Comparison of ENCODE assay signal across 8 mouse cellular contexts in the genomic region with DNA sequence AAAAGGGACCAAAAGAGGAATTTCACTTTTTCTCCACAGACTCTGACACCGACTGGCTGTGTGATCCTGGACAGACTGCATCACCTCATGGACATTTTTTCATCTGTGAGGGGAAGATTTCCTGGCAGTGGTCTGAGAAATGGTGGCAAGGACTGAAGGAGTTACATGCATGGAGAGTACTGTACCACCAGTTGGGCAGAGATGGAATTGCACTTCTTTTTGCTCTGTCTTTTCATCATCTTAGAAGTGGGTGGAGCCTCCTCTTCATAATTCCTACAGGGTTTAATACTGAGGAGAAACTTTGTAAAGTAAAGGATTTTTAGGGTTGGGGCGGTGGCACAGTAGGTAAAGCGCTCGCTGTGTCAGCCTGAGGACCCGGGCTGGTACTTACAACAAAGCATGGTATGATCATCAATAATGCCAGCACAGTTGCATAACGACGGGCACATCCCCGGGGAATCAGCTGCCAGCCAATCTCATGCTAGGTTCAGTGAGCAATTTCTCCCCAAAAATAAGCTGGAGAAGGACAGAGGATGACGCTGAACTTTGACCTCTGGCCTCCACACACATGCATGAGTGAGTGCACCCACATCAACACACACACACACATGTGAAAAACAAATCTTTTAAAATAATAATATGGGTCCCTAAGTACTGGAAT. TPM values are rescaled to one million over a fixed set of nuclear protein-coding genes. Genes with fewer than 3 reads are reported as not detected.
DNase-seq lines count a peak whose midpoint lies in the region; ATAC-seq and TF ChIP-seq lines count a peak whose summit lies in the region.
"Had no signal": no experiment of that assay in that cellular context is flagged by ENCODE, and none has a peak within 500 bp of the region (broad histone marks: within the 10 kb centered on the region; RNA-seq: fewer than 3 reads in every experiment).

No protein-coding gene starts in this region.

- no peak for ATAC-seq in kidney, embryonic 15.5 days (replicated peaks; ENCODE audit: low FRiP score)
- no peak for ATAC-seq in kidney, postnatal 0 days (replicated peaks; ENCODE audit: low FRiP score, low read depth)

- TF ChIP-seq RAD21 in MEL (IDR thresholded peaks at IDR 0.05; ENCODE audit: low read depth, low read length): no peak

- 0 out of 2 replicates have a peak, but pooled peaks cover 10% of the 10 kb centered on the region for H3K4me1 ChIP-seq in kidney, embryonic 15.5 days
- H3K4me1 ChIP-seq in MEL (ENCODE audit: control insufficient read depth in 1 of 2, insufficient read depth in 2 of 2, low read length in 2 of 2): peaks cover 0 to 8% of the 10 kb centered on the region in 2 experiments; a peak in 3 of 4 replicates
- H3K4me1 ChIP-seq in kidney, postnatal 0 days (replicated peaks; ENCODE audit: insufficient read depth, low read length): no peaks in the 10 kb centered on the region

- H3K36me3 ChIP-seq in kidney, embryonic 15.5 days: no peaks in the 10 kb centered on the region
- H3K36me3 ChIP-seq in MEL (ENCODE audit: control insufficient read depth in 1 of 2, insufficient read depth in 2 of 2, low read length in 2 of 2): peaks cover 0 to 3% of the 10 kb centered on the region in 2 experiments; a peak in 1 of 4 replicates
- no peaks in the 10 kb centered on the region for H3K36me3 ChIP-seq in kidney, postnatal 0 days (ENCODE audit: insufficient read depth, low read length)

- TF ChIP-seq EP300 in MEL (IDR thresholded peaks at IDR 0.05; ENCODE audit: low read depth in 1 of 2, low read length in 2 of 2): no peak

- 88% methylated on average over 9 of the region's 9 CpGs for WGBS in kidney, embryonic 15.5 days
- 86% methylated on average over 9 of the region's 9 CpGs for WGBS in kidney, postnatal 0 days

- no peak overlapping the region for H3K4me3 ChIP-seq in kidney, embryonic 15.5 days (replicated peaks)
- H3K4me3 ChIP-seq in MEL (ENCODE audit: control insufficient read depth in 1 of 2, insufficient read depth in 1 of 2, low read depth in 2 of 2, low read length in 2 of 2): no peak overlapping the region
- H3K4me3 ChIP-seq in kidney, postnatal 0 days (replicated peaks; ENCODE audit: low read depth, low read length): no peak overlapping the region

- peak in 2 of 3 experiments; percentile 40; a peak in 3 of 6 replicates for TF ChIP-seq CTCF in MEL (IDR thresholded peaks at IDR 0.05 in 2 of 3, conservative IDR thresholded peaks at IDR 0.05 in 1 of 3; ENCODE audit: control insufficient read depth in 1 of 3, insufficient read depth in 1 of 3, low read depth in 2 of 3, low read length in 3 of 3, poor library complexity in 1 of 3, severe bottlenecking in 1 of 3)
- peak; percentile 29; the same call in 1 of the 2 replicates for TF ChIP-seq CTCF in kidney, postnatal 0 days (IDR thresholded peaks at IDR 0.05; ENCODE audit: low read depth)

- TF ChIP-seq POLR2A in MEL (IDR thresholded peaks at IDR 0.05; ENCODE audit: control insufficient read depth in 1 of 2, insufficient read depth in 1 of 2, low read depth in 1 of 2, low read length in 2 of 2, poor library complexity in 1 of 2): no peak

- peak; percentile 58 to 73 for DNase-seq in kidney, adult 8-10 months
- DNase-seq in CD4-positive, CD25-positive, alpha-beta regulatory T cell, adult 2 months (ENCODE audit: low read depth, low spot score): peak; percentile 47
- DNase-seq in MEL (ENCODE audit: low read depth, low spot score): peak; percentile 58
- peak; percentile 30 for DNase-seq in kidney, postnatal 0 days (ENCODE audit: low spot score)
- DNase-seq in natural killer cell, adult 2 months (ENCODE audit: low spot score in 2 of 2): no peak
- no peak for DNase-seq in cerebellum, postnatal 4 days (ENCODE audit: low spot score in 2 of 2)

- H3K27ac ChIP-seq in kidney, embryonic 15.5 days: no peak overlapping the region
- no peak overlapping the region for H3K27ac ChIP-seq in MEL (ENCODE audit: control insufficient read depth, low read depth, low read length)
- H3K27ac ChIP-seq in kidney, postnatal 0 days: no peak overlapping the region
- H3K27ac ChIP-seq: macrophage had no signal

- no peaks in the 10 kb centered on the region for H3K79me2 ChIP-seq in MEL (ENCODE audit: control insufficient read depth, insufficient read depth, low read length, poor library complexity)

- H3K9me3 ChIP-seq in kidney, embryonic 15.5 days (replicated peaks): no peaks in the 10 kb centered on the region
- no peaks in the 10 kb centered on the region for H3K9me3 ChIP-seq in MEL (replicated peaks; ENCODE audit: insufficient read depth, low read length)
- H3K9me3 ChIP-seq in kidney, postnatal 0 days (replicated peaks; ENCODE audit: low read length): no peaks in the 10 kb centered on the region

- H3K27me3 ChIP-seq in kidney, embryonic 15.5 days: no peaks in the 10 kb centered on the region
- no peaks in the 10 kb centered on the region for H3K27me3 ChIP-seq in MEL (ENCODE audit: control insufficient read depth in 1 of 2, insufficient read depth in 2 of 2, low read length in 2 of 2)
- H3K27me3 ChIP-seq in kidney, postnatal 0 days (ENCODE audit: insufficient read depth, low read length): no peaks in the 10 kb centered on the region

- no peak overlapping the region for H3K4me2 ChIP-seq in kidney, embryonic 15.5 days
- no peak overlapping the region for H3K4me2 ChIP-seq in kidney, postnatal 0 days (ENCODE audit: low read length)

- H3K9ac ChIP-seq in kidney, embryonic 15.5 days: no peak overlapping the region
- H3K9ac ChIP-seq in MEL (ENCODE audit: control insufficient read depth, low read depth, low read length, poor library complexity, severe bottlenecking): no peak overlapping the region
- H3K9ac ChIP-seq in kidney, postnatal 0 days (ENCODE audit: low read depth, low read length): no peak overlapping the region

TF ChIP-seq in MEL, 35 proteins besides CTCF, POLR2A, EP300 and RAD21:
- TF ChIP-seq MEF2A (IDR thresholded peaks at IDR 0.05; ENCODE audit: extremely low read depth, insufficient replicate concordance, low read depth, low read length, poor library complexity, severe bottlenecking) (no peak), JUND (IDR thresholded peaks at IDR 0.05; ENCODE audit: low read depth, low read length) (no peak), BHLHE40 (IDR thresholded peaks at IDR 0.05; ENCODE audit: borderline replicate concordance, low read depth, low read length) (no peak), ZMIZ1 (IDR thresholded peaks at IDR 0.05; ENCODE audit: low read depth, low read length) (no peak), CHD1 (IDR thresholded peaks at IDR 0.05; ENCODE audit: low read depth, low read length) (no peak), UBTF (IDR thresholded peaks at IDR 0.05; ENCODE audit: borderline replicate concordance, insufficient read depth, low read depth, low read length) (no peak), GATA1 (IDR thresholded peaks at IDR 0.05; ENCODE audit: low read depth, low read length) (no peak), ZNF384 (IDR thresholded peaks at IDR 0.05; ENCODE audit: low read depth, low read length) (no peak), SIN3A (IDR thresholded peaks at IDR 0.05; ENCODE audit: low read length) (no peak), MXI1 (IDR thresholded peaks at IDR 0.05; ENCODE audit: low read depth, low read length) (no peak), SMC3 (IDR thresholded peaks at IDR 0.05; ENCODE audit: low read depth, low read length) (no peak), E2F4 (IDR thresholded peaks at IDR 0.05; ENCODE audit: borderline replicate concordance, low read depth, low read length) (no peak)

RNA-seq across cellular contexts. Expression of gene Ahcy, which starts 24.6 kb away (rescaled TPM):
- 75.5 and 80.4 TPM in 2 replicates for polyA plus RNA-seq in kidney, embryonic 15.5 days (2015; fragmentation: Nextera tagmentation; extraction: Ambion mirVana)
- 255 and 325 TPM in 2 replicates for total RNA-seq in MEL (2012; rRNA removed)
- polyA plus RNA-seq in MEL (2012; ENCODE audit: insufficient read depth in 1 of 2, insufficient read length in 2 of 2, low read depth in 1 of 2, low replicate concordance in 2 of 2, missing spikeins in 1 of 2): 1,000 to 10,000 TPM in 1 of 2 experiments, 100 to 1,000 TPM in 1; 364 to 5,082 TPM
- polyA plus RNA-seq in kidney, postnatal 0 days (2015; fragmentation: Nextera tagmentation; extraction: Ambion mirVana): 47.2 and 52.1 TPM in 2 replicates

RNA-seq across cellular contexts. Expression of gene Itch, which starts 34.5 kb away (rescaled TPM):
- polyA plus RNA-seq in kidney, embryonic 15.5 days (2015; fragmentation: Nextera tagmentation; extraction: Ambion mirVana): 60.9 and 63.1 TPM in 2 replicates
- 18.1 and 18.3 TPM in 2 replicates for total RNA-seq in MEL (2012; rRNA removed)
- polyA plus RNA-seq in MEL (2012; ENCODE audit: insufficient read depth in 1 of 2, insufficient read length in 2 of 2, low read depth in 1 of 2, low replicate concordance in 2 of 2, missing spikeins in 1 of 2): 10 to 100 TPM; 15.2 to 53.6 TPM
- 28.6 and 31.9 TPM in 2 replicates for polyA plus RNA-seq in kidney, postnatal 0 days (2015; fragmentation: Nextera tagmentation; extraction: Ambion mirVana)

Comparison
In these comparisons a context has a peak if more than half of its experiments do, and no peak if none do; other contexts are left out.
1. DNase-seq: peak in kidney, adult 8-10 months (2 of 2), CD4-positive, CD25-positive, alpha-beta regulatory T cell, adult 2 months (single experiment), MEL (single experiment) and kidney, postnatal 0 days (single experiment); none in natural killer cell, adult 2 months (0 of 2) and cerebellum, postnatal 4 days (0 of 2).